Mouse (Mus musculus) bone marrow, adult 2 months (tissue): ENCODE data around the gene Zc2hc1c.

Experiments
- CTCF ChIP-seq: fragments of 200-500 bp; IDR thresholded peaks from 2 replicates; pipeline ENCODE4 v1.5.1; 2011; ENCODE audit warnings: low read length, control low read depth; ENCODE audit not compliant: control insufficient read depth, insufficient read depth
- POLR2A ChIP-seq: fragments of 200-500 bp; IDR thresholded peaks from 2 replicates; pipeline ENCODE4 v1.6.1; 2011; ENCODE audit warnings: low read depth, mild to moderate bottlenecking, control low read depth, low read length, borderline replicate concordance; ENCODE audit not compliant: control insufficient read depth

GRCm38 (mm10) chr12:85271843-85272206 lies 16.6 kb upstream of the Zc2hc1c start:
- no peak for TF ChIP-seq CTCF
- no peak for TF ChIP-seq POLR2A
